Mouse (Mus musculus) forebrain, embryonic 14.5 days (tissue): ENCODE results near the gene Gm10974. TPM values are rescaled to one million over a fixed set of nuclear protein-coding genes. Genes with fewer than 3 reads are reported as not detected.

ENCODE experiments used
- ATAC-seq: fragments of 200-750 bp; cut with Nextera tagmentation; 2 replicates; pipeline ENCODE4 v1.8.0; 2017; ENCODE audit warnings: mild to moderate bottlenecking, moderate library complexity
- DNase-seq: peaks from one replicate; pipeline ENCODE4 v3.0.0-alpha.2; 2015; ENCODE audit warnings: low spot score
- H3K27ac ChIP-seq: fragments of 300-500 bp; sonication (generic); 2 replicates; pipeline ENCODE4 v1.5.1; 2014; ENCODE audit warnings: low read depth, mild to moderate bottlenecking, control low read depth, low read length, moderate library complexity
- H3K27me3 ChIP-seq: fragments of 300-500 bp; sonication (generic); replicated peaks from 2 replicates; pipeline ENCODE4 v1.6.1; 2014; ENCODE audit warnings: low read length, control low read depth, mixed read lengths; ENCODE audit not compliant: control insufficient read depth, insufficient read depth
- H3K36me3 ChIP-seq: fragments of 300-500 bp; sonication (generic); 2 replicates; pipeline ENCODE4 v1.6.1; 2014; ENCODE audit warnings: low read length, control low read depth; ENCODE audit not compliant: control insufficient read depth, insufficient read depth
- H3K4me1 ChIP-seq: fragments of 300-500 bp; sonication (generic); 2 replicates; pipeline ENCODE4 v1.6.1; 2014; ENCODE audit warnings: antibody characterized with exemption, low read length, control low read depth; ENCODE audit not compliant: control insufficient read depth, insufficient read depth
- H3K4me2 ChIP-seq: fragments of 300-500 bp; sonication (generic); 2 replicates; pipeline ENCODE4 v1.6.1; 2014; ENCODE audit warnings: mild to moderate bottlenecking, control low read depth, low read length
- H3K4me3 ChIP-seq: fragments of 300-500 bp; sonication (generic); 2 replicates; pipeline ENCODE4 v1.5.1; 2014; ENCODE audit warnings: low read depth, low read length, control low read depth
- H3K9ac ChIP-seq: fragments of 300-500 bp; sonication (generic); 2 replicates; pipeline ENCODE4 v1.6.1; 2014; ENCODE audit warnings: mild to moderate bottlenecking, low read length, control low read depth, moderate library complexity
- H3K9me3 ChIP-seq: fragments of 300-500 bp; sonication (generic); replicated peaks from 2 replicates; pipeline ENCODE4 v1.6.1; 2016; ENCODE audit warnings: low read length, control low read depth, mixed read lengths; ENCODE audit not compliant: control insufficient read depth
- WGBS: fragments of 180-500 bp; shearing (Covaris S2); extraction: QIAGEN DNeasy Blood & Tissue Kit; methylation state at CpG from one replicate; pipeline ENCODE4 v1.1.7; 2014; 5-methylcytosine and 5-hydroxymethylcytosine counted together
- microRNA-seq: library from miRNA; unstranded; fragments of <30 nt; microRNA quantifications from one replicate; pipeline ENCODE4, GENCODE M21; 2016
- polyA plus RNA-seq: library from polyadenylated mRNA; unstranded; fragments of >200 nt; fragmentation: Nextera tagmentation; extraction: Ambion mirVana; gene quantifications from 2 replicates; pipeline ENCODE4 v1.2.1, GENCODE M21; 2014

Gene Gm10974
- polyA plus RNA-seq, 1 experiment from 2014 or later, result not detected

GRCm38 (mm10) chr7:66427437-66428161 lies 61.9 kb downstream of the Gm10974 start, which contains the start of gene Aldh1a3:
Gene Aldh1a3, minus strand, starts transcription at chr7:66427517.
- peak within 1 kb of the TSS; percentile 42 for H3K4me3 ChIP-seq
- DNase-seq (peak; percentile 54), ATAC-seq (peak; percentile 81)
- H3K27ac ChIP-seq, result no peak within 1 kb of the TSS
- WGBS, result under 1% methylated on average over 53 of the region's 56 CpGs
- H3K4me2 ChIP-seq, result peak within 1 kb of the TSS; percentile 92
- H3K4me1 ChIP-seq, result 0 out of 2 replicates have a peak, but pooled peaks cover 5% of the 10 kb centered on the region
- no peaks in the 10 kb centered on the region for H3K36me3 ChIP-seq
- H3K27me3 ChIP-seq, result peaks cover 45% of the 10 kb centered on the region
- H3K9ac ChIP-seq, result peak within 1 kb of the TSS; percentile 53; the same call in 1 of the 2 replicates
- H3K9me3 ChIP-seq, result no peaks in the 10 kb centered on the region

GRCm38 (mm10) chr7:66434453-66434935 lies 68.8 kb downstream of the Gm10974 start:
- ATAC-seq (peak; percentile 57), DNase-seq (peak; percentile 80)
- Histone ChIP-seq H3K4me2 (no peak overlapping the region), H3K27me3 (0 out of 2 replicates have a peak, but pooled peaks cover 4% of the 10 kb centered on the region), H3K27ac (no peak overlapping the region), H3K4me3 (no peak overlapping the region), H3K9me3 (no peaks in the 10 kb centered on the region), H3K4me1 (no peaks in the 10 kb centered on the region), H3K36me3 (no peaks in the 10 kb centered on the region), H3K9ac (no peak overlapping the region)
- WGBS, result 48% methylated on average over 10 of the region's 10 CpGs

Small RNAs within 50 kb of the gene (microRNA-seq; reads per million reads assigned to microRNA genes)
- not detected for gene Mir7057

Other genes starting within 250 kb of the Gm10974 start
- gene Lrrk1, start 22.4 kb downstream of the Gm10974 start, polyA plus RNA-seq, result 1.7 and 1.9 TPM in 2 replicates
- 5.4 and 6.0 TPM in 2 replicates for gene Aldh1a3, start 61.6 kb downstream of the Gm10974 start, polyA plus RNA-seq